Mouse (Mus musculus): ENCODE measurements around the gene Ggt1.

Ggt1 gene

DNA sequence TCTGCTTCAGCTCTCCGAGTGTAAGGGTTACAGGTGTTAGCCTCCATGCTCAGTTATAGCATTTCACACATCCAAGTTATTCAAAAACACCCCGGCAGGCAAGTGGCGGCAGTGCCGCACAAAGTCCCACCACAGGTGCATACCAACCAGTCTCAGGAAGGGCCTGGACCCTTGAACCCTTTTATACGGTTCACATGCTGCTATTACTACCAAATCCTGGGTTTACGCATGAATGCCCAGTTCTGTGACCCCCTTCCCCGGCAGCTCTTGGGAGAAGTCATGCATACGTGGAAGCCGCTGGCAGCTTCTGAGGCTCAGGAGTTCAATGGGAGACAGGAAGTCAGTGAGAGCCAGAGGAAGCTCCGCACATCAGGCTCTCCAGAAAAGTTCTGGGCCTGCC is 11.8 kb downstream of the Ggt1 start:
- 76% methylated on average over 10 of the region's 10 CpGs for WGBS

DNA sequence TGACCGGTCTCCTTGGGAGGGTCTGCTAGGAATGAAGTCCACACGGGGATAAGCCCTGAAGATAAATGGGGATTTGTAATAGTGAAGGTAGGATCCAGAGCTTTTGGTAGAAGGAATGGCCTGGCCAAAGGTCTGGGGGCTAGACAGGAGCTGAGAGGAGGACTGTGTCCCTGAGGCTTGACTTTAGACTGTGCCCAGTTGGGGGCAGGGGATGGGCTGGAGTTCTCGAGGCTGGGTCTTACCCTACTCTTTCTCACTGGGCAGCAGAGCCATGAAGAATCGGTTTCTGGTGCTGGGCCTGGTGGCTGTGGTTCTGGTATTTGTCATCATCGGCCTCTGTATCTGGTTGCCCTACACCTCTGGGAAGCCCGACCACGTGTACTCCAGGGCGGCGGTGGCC is 12.6 kb downstream of the Ggt1 start:
- WGBS: 94% methylated on average over 9 of the region's 9 CpGs

DNA sequence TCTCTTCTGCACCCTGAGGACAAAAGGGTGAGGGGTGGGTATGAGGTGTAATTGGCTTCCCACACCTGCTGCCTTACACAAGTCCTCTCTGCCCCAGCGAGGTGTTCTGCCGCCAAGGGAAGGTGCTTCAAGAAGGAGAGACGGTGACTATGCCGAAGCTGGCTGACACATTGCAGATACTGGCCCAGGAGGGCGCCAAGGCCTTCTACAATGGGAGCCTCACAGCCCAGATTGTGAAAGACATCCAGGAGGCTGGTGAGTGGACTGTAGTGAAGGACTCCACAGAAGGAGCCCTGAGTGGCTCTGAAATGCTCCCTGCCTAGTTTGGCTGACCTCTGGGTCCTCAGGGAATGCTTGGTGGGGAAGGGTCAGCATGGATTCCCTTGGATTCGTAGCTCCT is 17.7 kb downstream of the Ggt1 start:
- WGBS: 90% methylated on average over 6 of the region's 6 CpGs

GRCm38 (mm10) chr10:75585876-75586552 is 24.6 kb downstream of the Ggt1 start:
- 17% methylated on average over 20 of the region's 20 CpGs for WGBS

GRCm38 (mm10) chr10:75586553-75586879 is 25.1 kb downstream of the Ggt1 start:
- WGBS: 61% methylated on average over 1 of the region's 1 CpGs

GRCm38 (mm10) chr10:75587781-75588180 is 26.4 kb downstream of the Ggt1 start:
- whole genome bisulfite sequencing: 78% methylated on average over 4 of the region's 4 CpGs

- 77% methylated on average over 5 of the region's 5 CpGs for WGBS
Measured at GRCm38 (mm10) chr10:75588336-75588735, 26.9 kb downstream of the Ggt1 start.

GRCm38 (mm10) chr10:75589129-75589528 is 27.7 kb downstream of the Ggt1 start, which contains the start of gene Ggt5:
Gene Ggt5, plus strand, starts transcription at chr10:75589340.
- 33% methylated on average over 5 of the region's 5 CpGs for WGBS

DNA sequence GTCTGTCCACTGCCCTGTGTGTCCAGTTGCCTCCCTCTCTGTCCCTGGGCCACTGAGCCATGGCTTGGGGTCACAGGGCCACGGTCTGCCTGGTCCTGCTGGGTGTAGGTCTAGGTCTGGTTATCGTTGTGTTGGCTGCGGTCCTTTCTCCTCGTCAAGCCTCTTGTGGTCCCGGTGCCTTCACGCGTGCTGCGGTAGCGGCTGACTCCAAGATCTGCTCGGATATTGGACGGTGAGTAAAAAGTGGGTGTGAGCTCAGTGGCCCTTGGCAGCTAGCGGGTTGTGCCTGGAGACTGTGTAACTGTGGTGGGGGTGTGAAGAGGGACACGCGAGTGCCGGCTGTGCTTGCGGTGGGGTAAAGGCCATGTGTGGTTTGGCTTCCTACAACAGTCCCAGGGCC is 28.2 kb downstream of the Ggt1 start:
- WGBS: 77% methylated on average over 16 of the region's 16 CpGs

DNA sequence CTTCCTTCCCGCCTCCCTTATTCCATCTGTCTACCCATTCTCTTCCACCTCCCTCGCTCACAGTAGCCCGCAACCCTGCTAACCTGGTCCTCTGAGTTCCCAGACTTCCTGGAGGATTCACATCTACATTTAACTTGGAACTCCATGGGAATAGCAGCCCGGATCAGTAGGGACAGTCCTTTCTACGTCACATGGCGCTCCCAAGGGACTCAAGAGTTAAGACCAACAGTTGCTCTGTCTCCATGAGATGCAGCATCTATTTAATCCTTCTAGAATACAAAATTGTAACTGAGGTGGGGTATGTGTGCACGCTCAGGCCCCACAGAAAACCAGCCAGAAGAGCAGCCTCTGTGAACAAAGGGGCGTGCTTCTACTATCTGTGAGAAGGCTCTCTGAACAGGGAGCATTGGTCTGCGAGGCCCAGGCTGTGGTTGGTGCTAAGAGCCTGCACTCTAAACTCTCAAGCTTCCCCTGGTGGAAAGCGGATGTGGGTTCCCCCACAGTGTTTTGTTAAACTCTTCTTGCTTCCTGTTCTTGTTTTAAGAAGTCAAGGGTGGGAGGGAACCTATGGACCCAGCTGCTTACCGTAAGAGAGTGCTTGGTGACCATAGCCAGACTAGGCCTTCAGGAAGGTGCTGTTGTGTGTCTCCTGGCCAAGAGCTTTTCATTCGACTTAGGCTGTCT is 29.9 kb downstream of the Ggt1 start:
- 81% methylated on average over 12 of the region's 12 CpGs for WGBS

GRCm38 (mm10) chr10:75592585-75592984 is 31.2 kb downstream of the Ggt1 start:
- 79% methylated on average over 7 of the region's 7 CpGs for WGBS

- 59% methylated on average over 8 of the region's 8 CpGs for WGBS
Measured at GRCm38 (mm10) chr10:75595981-75596380, 34.6 kb downstream of the Ggt1 start.

- WGBS: 84% methylated on average over 7 of the region's 7 CpGs
Measured at GRCm38 (mm10) chr10:75600189-75600730, 38.9 kb downstream of the Ggt1 start.

DNA sequence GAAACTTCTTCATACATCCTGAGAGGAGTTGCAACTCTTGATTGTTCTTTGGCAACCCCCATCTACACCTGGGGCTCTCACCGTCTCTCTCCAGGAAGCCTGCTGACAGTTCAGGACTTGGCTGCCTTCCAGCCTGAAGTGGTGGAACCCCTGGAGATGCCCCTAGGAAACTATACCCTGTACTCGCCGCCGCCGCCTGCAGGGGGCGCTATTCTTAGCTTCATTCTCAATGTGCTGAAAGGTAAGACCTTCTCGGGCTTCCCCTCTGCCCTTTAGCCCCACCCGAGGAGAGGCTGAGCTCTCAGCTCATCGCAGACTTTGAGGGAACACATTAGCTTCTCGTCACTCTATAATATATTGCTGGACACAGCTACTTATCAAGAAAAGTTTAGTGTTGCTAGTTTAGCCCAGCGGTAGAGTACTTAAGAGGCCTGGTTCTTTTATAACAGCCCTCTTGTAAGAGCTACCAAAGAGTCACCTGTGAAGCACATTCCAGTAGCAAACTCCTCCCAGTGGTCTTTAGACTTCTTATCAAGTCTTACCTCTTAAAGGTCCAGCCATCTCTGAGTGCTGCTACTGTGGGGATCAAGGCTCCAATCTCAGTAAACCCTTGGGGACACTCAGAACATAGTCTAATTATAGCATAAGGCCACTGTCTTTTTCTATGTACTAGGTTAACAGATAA is 43.9 kb downstream of the Ggt1 start:
- WGBS: 43% methylated on average over 11 of the region's 11 CpGs

- WGBS: 93% methylated on average over 4 of the region's 4 CpGs
Measured at GRCm38 (mm10) chr10:75607253-75607652, 45.8 kb downstream of the Ggt1 start.

DNA sequence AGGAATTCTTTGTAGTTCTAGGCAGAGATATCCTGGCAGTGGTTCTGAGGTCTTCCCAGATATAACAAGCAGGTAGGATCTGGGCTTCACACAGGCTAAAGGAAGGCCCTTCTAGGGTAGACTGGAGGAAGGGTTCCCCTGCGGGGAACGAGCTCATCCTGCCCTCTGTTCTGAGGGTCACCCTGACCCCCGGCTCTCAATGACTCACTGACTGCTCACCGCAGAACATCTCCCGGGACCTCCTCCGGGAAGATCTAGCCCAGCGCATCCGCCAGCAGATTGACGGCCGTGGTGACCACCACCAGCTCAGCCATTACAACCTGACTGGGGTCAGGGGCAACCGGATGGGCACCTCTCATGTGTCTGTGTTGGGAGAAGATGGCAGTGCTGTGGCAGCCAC is 47.6 kb downstream of the Ggt1 start:
- WGBS: 95% methylated on average over 11 of the region's 11 CpGs

DNA sequence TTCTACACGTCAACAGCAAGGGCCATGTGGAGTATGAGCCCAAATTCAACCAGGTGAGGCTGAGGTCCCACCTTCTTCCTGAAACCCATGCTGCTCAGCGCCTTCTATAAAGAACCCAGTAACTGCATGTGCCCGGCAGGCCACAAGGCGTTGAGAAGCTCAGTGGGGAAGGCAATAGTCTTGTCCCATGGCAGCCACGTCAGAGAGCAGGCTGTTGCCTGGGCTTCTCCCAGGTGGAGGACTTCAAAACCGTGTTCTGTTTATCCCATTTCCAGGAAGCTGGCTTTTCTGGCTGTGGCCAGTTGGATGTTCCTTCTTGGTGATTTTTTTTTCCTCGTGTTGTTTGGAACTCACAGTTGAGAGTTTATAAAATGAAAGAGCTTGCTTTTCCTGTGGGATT is 49.1 kb downstream of the Ggt1 start:
- WGBS: 81% methylated on average over 7 of the region's 7 CpGs

DNA sequence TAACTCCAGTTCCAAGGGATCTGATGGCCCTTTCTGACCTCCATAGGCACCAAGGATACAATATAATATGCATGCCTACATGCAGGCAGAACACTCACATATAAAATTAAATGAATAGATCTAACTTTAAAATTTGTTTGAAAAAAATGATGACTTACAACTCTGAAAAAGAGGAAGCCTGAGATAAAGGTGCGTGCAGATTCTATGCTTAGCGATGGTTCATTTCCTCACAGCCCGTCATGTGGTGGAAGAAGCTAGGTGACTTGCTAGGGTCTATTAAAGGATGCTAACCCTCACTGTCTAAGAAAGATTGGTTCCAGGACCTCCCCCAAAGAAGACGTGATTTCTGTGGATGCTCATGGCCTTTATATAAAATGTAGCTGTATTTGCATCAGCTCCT is 54.6 kb downstream of the Ggt1 start:
- WGBS: 88% methylated on average over 4 of the region's 4 CpGs

DNA sequence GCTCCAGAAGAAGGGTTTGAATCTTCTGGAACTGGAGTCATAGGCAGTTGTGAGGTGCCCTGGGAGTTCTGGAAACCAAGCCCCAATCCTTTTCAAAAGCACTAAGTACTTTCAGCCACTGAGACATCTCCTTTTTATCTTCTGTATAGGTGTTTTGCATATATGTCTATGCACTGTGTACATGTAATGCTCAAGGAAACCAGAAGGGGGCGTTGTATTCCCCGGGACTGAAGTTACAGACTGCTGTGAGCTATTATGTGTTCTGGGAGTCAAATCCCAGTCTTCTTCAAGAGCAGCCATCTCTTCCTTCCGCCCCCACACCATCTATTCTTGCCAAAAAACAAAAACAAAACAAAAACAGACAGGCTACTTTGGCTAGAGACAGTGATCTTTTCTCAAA is 59.4 kb downstream of the Ggt1 start:
- 40% methylated on average over 3 of the region's 3 CpGs for WGBS

- WGBS: 62% methylated on average over 6 of the region's 6 CpGs
Measured at GRCm38 (mm10) chr10:75625920-75626319, 64.5 kb downstream of the Ggt1 start.

DNA sequence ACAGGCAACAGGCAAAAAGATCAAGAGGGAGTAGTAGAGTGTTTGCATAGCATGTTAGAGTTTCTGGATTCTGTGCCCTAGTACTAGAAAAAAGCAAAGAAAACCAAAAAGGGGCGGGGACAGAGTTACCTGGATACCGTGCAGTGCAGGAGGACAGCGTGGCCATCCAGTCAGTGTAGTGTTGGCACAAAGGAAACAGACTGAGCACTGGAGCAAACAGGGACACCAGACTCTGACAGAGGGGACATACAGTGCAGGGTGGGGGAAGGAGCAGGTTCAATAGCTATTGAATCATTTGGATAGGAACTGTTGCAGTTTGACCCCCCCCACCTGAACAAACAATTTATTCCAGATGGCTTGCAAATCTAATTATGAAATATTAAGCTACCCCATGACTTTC is 65.6 kb downstream of the Ggt1 start:
- WGBS: 67% methylated on average over 3 of the region's 3 CpGs

- WGBS: 61% methylated on average over 3 of the region's 3 CpGs
Measured at GRCm38 (mm10) chr10:75627490-75627889, 66.1 kb downstream of the Ggt1 start.

- WGBS: 23% methylated on average over 5 of the region's 5 CpGs
Measured at GRCm38 (mm10) chr10:75632633-75633032, 71.2 kb downstream of the Ggt1 start.
